9 mouse cellular contexts compared by ENCODE assay signal in the genomic region with DNA sequence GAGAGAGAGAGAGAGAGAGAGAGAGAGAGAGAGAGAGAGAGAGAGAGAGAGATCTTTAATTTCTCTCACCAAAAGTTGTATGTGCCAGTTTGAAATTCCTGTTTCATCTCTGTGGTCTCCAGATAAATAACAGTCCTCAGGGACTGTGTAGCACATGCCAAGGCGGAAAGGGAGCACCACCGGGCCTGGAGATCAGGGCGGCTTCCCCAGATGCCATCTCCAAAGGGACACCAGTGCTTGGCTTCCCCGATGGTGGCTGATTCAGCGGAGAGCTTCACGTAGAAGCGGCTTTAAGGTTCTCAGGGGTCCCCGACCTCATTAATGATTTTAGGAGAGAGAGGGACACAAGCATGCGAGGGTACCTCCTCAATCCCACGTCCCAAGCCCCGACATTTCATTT.
DNase-seq lines count a peak whose midpoint lies in the region; ATAC-seq and TF ChIP-seq lines count a peak whose summit lies in the region.
"Had no signal": no experiment of that assay in that cellular context is flagged by ENCODE, and none has a peak within 500 bp of the region (broad histone marks: within the 10 kb centered on the region; RNA-seq: fewer than 3 reads in every experiment).

No protein-coding gene starts in this region.

- H3K36me3 ChIP-seq in heart, embryonic 12.5 days = no peaks in the 10 kb centered on the region
- H3K36me3 ChIP-seq in ES-E14 (ENCODE audit: control insufficient read depth, insufficient read depth, low read length, poor library complexity, severe bottlenecking) = no peaks in the 10 kb centered on the region
- H3K36me3 ChIP-seq in forebrain, embryonic 12.5 days (replicated peaks) = no peaks in the 10 kb centered on the region
- no peaks in the 10 kb centered on the region for H3K36me3 ChIP-seq in midbrain, embryonic 11.5 days (ENCODE audit: control insufficient read depth, insufficient read depth, low read length)
- H3K36me3 ChIP-seq: limb, embryonic 12.5 days had no signal

- no peaks in the 10 kb centered on the region for H3K9me3 ChIP-seq in heart, embryonic 12.5 days (replicated peaks)
- no peaks in the 10 kb centered on the region for H3K9me3 ChIP-seq in ES-E14 (ENCODE audit: control insufficient read depth, insufficient read depth, low read depth, low read length)
- no peaks in the 10 kb centered on the region for H3K9me3 ChIP-seq in forebrain, embryonic 12.5 days
- H3K9me3 ChIP-seq in midbrain, embryonic 11.5 days (ENCODE audit: control insufficient read depth, low read length) = no peaks in the 10 kb centered on the region
- H3K9me3 ChIP-seq: limb, embryonic 12.5 days had no signal

- 28% methylated on average over 11 of the region's 11 CpGs for WGBS in heart, embryonic 12.5 days
- WGBS in forebrain, embryonic 12.5 days = 17% methylated on average over 11 of the region's 11 CpGs
- 15% methylated on average over 11 of the region's 11 CpGs for WGBS in midbrain, embryonic 11.5 days

- peak overlapping the region; percentile 60 for H3K4me2 ChIP-seq in heart, embryonic 12.5 days
- H3K4me2 ChIP-seq in forebrain, embryonic 12.5 days = peak overlapping the region; percentile 46
- H3K4me2 ChIP-seq in midbrain, embryonic 11.5 days = peak overlapping the region; percentile 40
- H3K4me2 ChIP-seq: limb, embryonic 12.5 days had no signal

- in situ Hi-C loops in ES-E14 (cut with MboI; ENCODE audit: low sequenced_read_pairs in 2 of 2, unreplicated experiment in 2 of 2) = loop anchor here in 1 of 2 experiments (25.0 kb wide), 1 partner anchor 1270 kb away; no protein-coding TSS in a partner anchor

- H3K4me1 ChIP-seq in heart, embryonic 12.5 days (replicated peaks) = peaks cover 13% of the 10 kb centered on the region
- H3K4me1 ChIP-seq in ES-E14 (ENCODE audit: control insufficient read depth in 2 of 2, insufficient read depth in 2 of 2, low read length in 2 of 2, poor library complexity in 1 of 2) = peaks cover 2 to 7% of the 10 kb centered on the region in 2 experiments; a peak in 2 of 4 replicates
- H3K4me1 ChIP-seq in forebrain, embryonic 12.5 days = peaks cover 20% of the 10 kb centered on the region
- peaks cover 16% of the 10 kb centered on the region for H3K4me1 ChIP-seq in midbrain, embryonic 11.5 days (ENCODE audit: control insufficient read depth, insufficient read depth, low read length)
- H3K4me1 ChIP-seq: limb, embryonic 12.5 days had no signal

- 0 out of 2 replicates have a peak overlapping the region, but pooled peaks have one; percentile 35 for H3K9ac ChIP-seq in heart, embryonic 12.5 days
- H3K9ac ChIP-seq in ES-E14 (ENCODE audit: insufficient read depth, low read depth, low read length, poor library complexity, severe bottlenecking) = peak overlapping the region; percentile 52; the same call in 1 of the 2 replicates
- peak overlapping the region; percentile 36 for H3K9ac ChIP-seq in forebrain, embryonic 12.5 days
- 0 out of 2 replicates have a peak overlapping the region, but pooled peaks have one; percentile 24 for H3K9ac ChIP-seq in midbrain, embryonic 11.5 days (ENCODE audit: low read length)
- H3K9ac ChIP-seq: limb, embryonic 12.5 days had no signal

- no peak overlapping the region for H3K27ac ChIP-seq in heart, embryonic 12.5 days (ENCODE audit: poor library complexity, severe bottlenecking)
- no peak overlapping the region for H3K27ac ChIP-seq in ES-E14 (ENCODE audit: insufficient read depth, low read depth, low read length, poor library complexity, severe bottlenecking)
- H3K27ac ChIP-seq in forebrain, embryonic 12.5 days = peak overlapping the region; percentile 46; the same call in 1 of the 2 replicates
- no peak overlapping the region for H3K27ac ChIP-seq in midbrain, embryonic 11.5 days (ENCODE audit: low read depth, low read length)
- H3K27ac ChIP-seq: limb, embryonic 12.5 days had no signal

- peak overlapping the region; percentile 27 for H3K4me3 ChIP-seq in heart, embryonic 12.5 days
- no peak overlapping the region for H3K4me3 ChIP-seq in ES-E14 (ENCODE audit: insufficient read depth in 1 of 2, low read depth in 1 of 2, low read length in 2 of 2, poor library complexity in 1 of 2, severe bottlenecking in 1 of 2)
- no peak overlapping the region; the same call in 1 of the 2 replicates for H3K4me3 ChIP-seq in forebrain, embryonic 12.5 days (replicated peaks)
- H3K4me3 ChIP-seq in midbrain, embryonic 11.5 days (ENCODE audit: low read depth, low read length) = 0 out of 2 replicates have a peak overlapping the region, but pooled peaks have one; percentile 11
- H3K4me3 ChIP-seq: limb, embryonic 12.5 days had no signal

- no peaks in the 10 kb centered on the region for H3K27me3 ChIP-seq in heart, embryonic 12.5 days (replicated peaks)
- no peaks in the 10 kb centered on the region for H3K27me3 ChIP-seq in forebrain, embryonic 12.5 days
- H3K27me3 ChIP-seq in midbrain, embryonic 11.5 days (ENCODE audit: control insufficient read depth, insufficient read depth, low read length) = no peaks in the 10 kb centered on the region

- ATAC-seq in heart, embryonic 12.5 days (ENCODE audit: insufficient number of reproducible peaks, low FRiP score) = no peak
- ATAC-seq in forebrain, embryonic 12.5 days (ENCODE audit: low FRiP score) = peak; percentile 60; the same call in 1 of the 2 replicates
- peak; percentile 66 for ATAC-seq in midbrain, embryonic 11.5 days (ENCODE audit: low FRiP score)

- DNase-seq in heart, postnatal 4 days = no peak
- DNase-seq in ES-E14 (ENCODE audit: low read depth, low spot score) = no peak
- peak; percentile 91 for DNase-seq in midbrain, embryonic 11.5 days (ENCODE audit: low spot score, missing footprints)
- no peak for DNase-seq in urinary bladder, postnatal 10 days (ENCODE audit: low spot score)
- DNase-seq in kidney, adult 9 months = no peak
- DNase-seq in ovary, postnatal 14 days (ENCODE audit: low spot score) = no peak

TF ChIP-seq in ES-E14, 5 proteins besides CTCF, POLR2A, EP300 and RAD21:
- TF ChIP-seq HCFC1 (IDR thresholded peaks at IDR 0.05; ENCODE audit: borderline replicate concordance, insufficient read depth, low read length) (no peak), CHD2 (IDR thresholded peaks at IDR 0.05; ENCODE audit: low read depth, low read length) (no peak), ZNF384 (IDR thresholded peaks at IDR 0.05; ENCODE audit: low read depth, low read length) (no peak), ZC3H11A (IDR thresholded peaks at IDR 0.05; ENCODE audit: borderline replicate concordance, low read depth, low read length) (no peak), MAFK (IDR thresholded peaks at IDR 0.05; ENCODE audit: insufficient read depth, low read depth, low read length) (no peak)

Comparison
In these comparisons a context has a peak if more than half of its experiments do, and no peak if none do; other contexts are left out.
1. H3K4me3 ChIP-seq: peak in heart, embryonic 12.5 days (single experiment) and midbrain, embryonic 11.5 days (single experiment); none in ES-E14 (0 of 2) and forebrain, embryonic 12.5 days (single experiment).
2. Peak in every context shown above with its lines, with median percentiles within 50 percentile points of each other: H3K4me2 ChIP-seq and H3K9ac ChIP-seq.